In genomic region chr2:57123991-57124840, GRCm38 (mm10) we compare ENCODE assay signal across 8 mouse cellular contexts. TPM values are rescaled to one million over a fixed set of nuclear protein-coding genes. Genes with fewer than 3 reads are reported as not detected.
A peak's percentile ranks its signal among the peaks of the same experiment; 100 is the strongest.
DNase-seq lines count a peak whose midpoint lies in the region; ATAC-seq and TF ChIP-seq lines count a peak whose summit lies in the region.

Gene Nr4a2, minus strand, starts transcription at chr2:57124003.

- peak; percentile 88 for ATAC-seq in embryonic facial prominence, embryonic 12.5 days (ENCODE audit: insufficient number of reproducible peaks, insufficient read depth, low FRiP score, low TSS enrichment)
- peak; percentile 92 for ATAC-seq in liver, embryonic 11.5 days (replicated peaks; ENCODE audit: low FRiP score)
- ATAC-seq in stomach, embryonic 15.5 days (ENCODE audit: insufficient read depth, low FRiP score, low read depth), result peak; percentile 95

- H3K36me3 ChIP-seq in embryonic facial prominence, embryonic 12.5 days, result no peaks in the 10 kb centered on the region
- no peaks in the 10 kb centered on the region for H3K36me3 ChIP-seq in liver, embryonic 11.5 days (ENCODE audit: control insufficient read depth, insufficient read depth, low read length)
- no peaks in the 10 kb centered on the region for H3K36me3 ChIP-seq in myocyte (ENCODE audit: control insufficient read depth, insufficient read depth)
- H3K36me3 ChIP-seq in stomach, embryonic 15.5 days, result no peaks in the 10 kb centered on the region

- no peaks in the 10 kb centered on the region for H3K27me3 ChIP-seq in embryonic facial prominence, embryonic 12.5 days
- H3K27me3 ChIP-seq in liver, embryonic 11.5 days (replicated peaks; ENCODE audit: control insufficient read depth, insufficient read depth, low read length), result no peaks in the 10 kb centered on the region
- H3K27me3 ChIP-seq in myocyte (ENCODE audit: control insufficient read depth, insufficient read depth, insufficient read length), result no peaks in the 10 kb centered on the region
- H3K27me3 ChIP-seq in stomach, embryonic 15.5 days (replicated peaks), result no peaks in the 10 kb centered on the region

- peak within 1 kb of the TSS; percentile 88 for H3K27ac ChIP-seq in embryonic facial prominence, embryonic 12.5 days
- peak within 1 kb of the TSS; percentile 83 for H3K27ac ChIP-seq in liver, embryonic 11.5 days (ENCODE audit: low read depth, low read length)
- H3K27ac ChIP-seq in stomach, embryonic 15.5 days, result peak within 1 kb of the TSS; percentile 92

- peak within 1 kb of the TSS; percentile 46 for H3K4me2 ChIP-seq in embryonic facial prominence, embryonic 12.5 days (replicated peaks)
- H3K4me2 ChIP-seq in liver, embryonic 11.5 days, result peak within 1 kb of the TSS; percentile 79
- H3K4me2 ChIP-seq in myocyte (ENCODE audit: low read depth), result peak within 1 kb of the TSS; percentile 88
- peak within 1 kb of the TSS; percentile 75 for H3K4me2 ChIP-seq in stomach, embryonic 15.5 days

- peak within 1 kb of the TSS; percentile 81 for H3K4me3 ChIP-seq in embryonic facial prominence, embryonic 12.5 days
- peak within 1 kb of the TSS; percentile 93 for H3K4me3 ChIP-seq in liver, embryonic 11.5 days (ENCODE audit: low read depth, low read length)
- H3K4me3 ChIP-seq in myocyte, result peak within 1 kb of the TSS; percentile 80
- peak within 1 kb of the TSS; percentile 88 for H3K4me3 ChIP-seq in stomach, embryonic 15.5 days (replicated peaks)

- peak; percentile 86 for TF ChIP-seq POLR2A in myocyte (IDR thresholded peaks at IDR 0.05; ENCODE audit: insufficient read length, low read depth)

- DNase-seq in 416B (ENCODE audit: low read depth), result peak; percentile 84
- DNase-seq in adrenal gland, postnatal 10 days, result peak; percentile 95
- DNase-seq in heart, adult 9 months (ENCODE audit: low spot score in 2 of 2), result peak; percentile 89 to 90
- peak; percentile 81 for DNase-seq in kidney, adult 9 months
- DNase-seq in liver, embryonic 11.5 days (ENCODE audit: low spot score), result peak; percentile 83

- 9% methylated on average over 43 of the region's 69 CpGs for WGBS in embryonic facial prominence, embryonic 12.5 days
- WGBS in liver, embryonic 11.5 days, result 7% methylated on average over 61 of the region's 69 CpGs
- 9% methylated on average over 61 of the region's 69 CpGs for WGBS in stomach, embryonic 15.5 days

- H3K4me1 ChIP-seq in embryonic facial prominence, embryonic 12.5 days, result peaks cover 5% of the 10 kb centered on the region; the same call in 1 of the 2 replicates
- H3K4me1 ChIP-seq in liver, embryonic 11.5 days (replicated peaks; ENCODE audit: control insufficient read depth, insufficient read depth, low read length), result peaks cover 9% of the 10 kb centered on the region; the same call in 1 of the 2 replicates
- H3K4me1 ChIP-seq in stomach, embryonic 15.5 days, result peaks cover 3% of the 10 kb centered on the region; the same call in 1 of the 2 replicates

- H3ac ChIP-seq in myocyte (ENCODE audit: control insufficient read depth, insufficient read length), result peak within 1 kb of the TSS; percentile 60

- peak within 1 kb of the TSS; percentile 95 for H3K9ac ChIP-seq in embryonic facial prominence, embryonic 12.5 days
- peak within 1 kb of the TSS; percentile 99 for H3K9ac ChIP-seq in liver, embryonic 11.5 days (ENCODE audit: low read depth, low read length)
- H3K9ac ChIP-seq in stomach, embryonic 15.5 days, result peak within 1 kb of the TSS; percentile 88

- H3K9me3 ChIP-seq in embryonic facial prominence, embryonic 12.5 days, result no peaks in the 10 kb centered on the region
- no peaks in the 10 kb centered on the region for H3K9me3 ChIP-seq in liver, embryonic 11.5 days (ENCODE audit: control insufficient read depth, low read length)
- no peaks in the 10 kb centered on the region for H3K9me3 ChIP-seq in stomach, embryonic 15.5 days

- peaks cover 40% of the 10 kb centered on the region for H3K79me2 ChIP-seq in myocyte (ENCODE audit: control insufficient read depth, insufficient read depth)

TF ChIP-seq in myocyte, 11 proteins besides CTCF, POLR2A, EP300 and RAD21:
- TF ChIP-seq E2F4 (IDR thresholded peaks at IDR 0.05; ENCODE audit: insufficient read depth) (no peak), TCF12 (IDR thresholded peaks at IDR 0.05; ENCODE audit: insufficient read depth, poor library complexity, severe bottlenecking) (no peak), USF1 (IDR thresholded peaks at IDR 0.05; ENCODE audit: low read depth) (no peak), MAX (IDR thresholded peaks at IDR 0.05; ENCODE audit: low read depth) (no peak), MYOG (IDR thresholded peaks at IDR 0.05; ENCODE audit: control insufficient read depth in 1 of 3, insufficient read depth in 1 of 3, insufficient read length in 2 of 3, low read depth in 2 of 3) (peak in 1 of 3 experiments; percentile 46), POLR2AphosphoS2 (IDR thresholded peaks at IDR 0.05; ENCODE audit: insufficient read length, low read depth) (peak; percentile 71), SRF (IDR thresholded peaks at IDR 0.05; ENCODE audit: control insufficient read depth, insufficient read length, low read depth) (no peak), MYOD1 (IDR thresholded peaks at IDR 0.05; ENCODE audit: control insufficient read depth in 1 of 3, insufficient read length in 2 of 3, low read depth in 2 of 3) (peak in 1 of 3 experiments; percentile 25), REST (IDR thresholded peaks at IDR 0.05; ENCODE audit: insufficient read depth, insufficient read length) (no peak), CEBPB (IDR thresholded peaks at IDR 0.05; ENCODE audit: insufficient read depth, poor library complexity, severe bottlenecking) (no peak), TCF3 (IDR thresholded peaks at IDR 0.05; ENCODE audit: insufficient read length, low read depth) (no peak)

RNA-seq across cellular contexts. Expression of gene Nr4a2, which starts in this region (rescaled TPM):
- 10 to 100 TPM in 1 of 2 experiments, 1 to 10 TPM in 1; 4.1 to 22.6 TPM for total RNA-seq in adrenal gland, postnatal 10 days (2021)
- 7.5 and 8.4 TPM in 2 replicates for polyA plus RNA-seq in embryonic facial prominence, embryonic 12.5 days (2016; fragmentation: Nextera tagmentation; extraction: Ambion mirVana)
- 2.0 and 2.1 TPM in 2 replicates for polyA plus RNA-seq in liver, embryonic 11.5 days (2014; fragmentation: Nextera tagmentation; extraction: Ambion mirVana)
- 1.5 TPM for polyA plus RNA-seq in myocyte (2012; fragmentation: generic; extraction: Trizol)
- 7.0 and 7.3 TPM in 2 replicates for polyA plus RNA-seq in stomach, embryonic 15.5 days (2015; fragmentation: Nextera tagmentation; extraction: Ambion mirVana)

Comparison
In these comparisons a context has a peak if more than half of its experiments do, and no peak if none do; other contexts are left out.
1. Peak in every context shown above with its lines: DNase-seq, ATAC-seq, H3K4me3 ChIP-seq and H3K27ac ChIP-seq.